Mouse (Mus musculus) limb, embryonic 14.5 days (tissue): ENCODE results near the gene Ddx43. TPM values are rescaled to one million over a fixed set of nuclear protein-coding genes. Genes with fewer than 3 reads are reported as not detected.

ENCODE experiments used
- ATAC-seq: fragments of 200-750 bp; cut with Nextera tagmentation; 2 replicates; pipeline ENCODE4 v1.8.0; 2017; ENCODE audit warnings: low read depth, moderate number of reproducible peaks, moderate TSS enrichment; ENCODE audit not compliant: low FRiP score
- DNase-seq: peaks from one replicate; pipeline ENCODE4 v3.0.0-alpha.2; 2015; ENCODE audit warnings: low spot score
- H3K27ac ChIP-seq: fragments of 300-500 bp; sonication (generic); replicated peaks from 2 replicates; pipeline ENCODE4 v1.5.1; 2014; ENCODE audit warnings: low read depth, mild to moderate bottlenecking, low read length, moderate library complexity, mixed read lengths
- H3K27me3 ChIP-seq: fragments of 300-500 bp; sonication (generic); 2 replicates; pipeline ENCODE4 v1.6.1; 2014; ENCODE audit warnings: low read length, mixed read lengths; ENCODE audit not compliant: control insufficient read depth, insufficient read depth
- H3K36me3 ChIP-seq: fragments of 300-500 bp; sonication (generic); 2 replicates; pipeline ENCODE4 v1.6.1; 2014; ENCODE audit warnings: mild to moderate bottlenecking, low read length, moderate library complexity, mixed read lengths; ENCODE audit not compliant: control insufficient read depth, insufficient read depth
- H3K4me1 ChIP-seq: fragments of 300-500 bp; sonication (generic); 2 replicates; pipeline ENCODE4 v1.6.1; 2014; ENCODE audit warnings: antibody characterized with exemption, low read length, mixed read lengths; ENCODE audit not compliant: control insufficient read depth, insufficient read depth
- H3K4me2 ChIP-seq: fragments of 300-500 bp; sonication (generic); replicated peaks from 2 replicates; pipeline ENCODE4 v1.6.1; 2014; ENCODE audit warnings: low read depth, mild to moderate bottlenecking, low read length, moderate library complexity; ENCODE audit not compliant: severe bottlenecking
- H3K4me3 ChIP-seq: fragments of 300-500 bp; sonication (generic); replicated peaks from 2 replicates; pipeline ENCODE4 v1.5.1; 2014; ENCODE audit warnings: low read length
- H3K9ac ChIP-seq: fragments of 300-500 bp; sonication (generic); 2 replicates; pipeline ENCODE4 v1.6.1; 2014; ENCODE audit warnings: mild to moderate bottlenecking, low read depth, low read length, moderate library complexity; ENCODE audit not compliant: severe bottlenecking
- H3K9me3 ChIP-seq: fragments of 300-500 bp; sonication (generic); 2 replicates; pipeline ENCODE4 v1.6.1; 2016; ENCODE audit warnings: low read length; ENCODE audit not compliant: control insufficient read depth
- POLR2A ChIP-seq: fragments of 200-500 bp; IDR thresholded peaks from 2 replicates; pipeline ENCODE4 v1.8.0; 2012; ENCODE audit warnings: inconsistent platforms, mild to moderate bottlenecking, moderate library complexity, borderline replicate concordance; ENCODE audit not compliant: insufficient read depth, insufficient read length; ENCODE audit errors: extremely low read depth
- WGBS: fragments of 180-500 bp; shearing (Covaris S2); extraction: QIAGEN DNeasy Blood & Tissue Kit; methylation state at CpG from one replicate; pipeline ENCODE4 v1.1.7; 2014; 5-methylcytosine and 5-hydroxymethylcytosine counted together
- polyA plus RNA-seq, 2 experiments: library from polyadenylated mRNA; depleted of rRNA in 1 of 2; stranded (reverse) in 1 of 2; unstranded in 1 of 2; fragments of >200 nt; fragmentation: Nextera tagmentation in 1 of 2; extraction: Ambion mirVana in 1 of 2; gene quantifications; 2 replicates each; pipeline versions ENCODE4 v1.2.1 to v1.2.3; 2012 to 2014

Gene Ddx43
- polyA plus RNA-seq, 2 experiments, result 0.26 to 1.0 TPM

GRCm38 (mm10) chr9:78463337-78463736 lies 67.8 kb downstream of the Ddx43 start:
- Histone ChIP-seq H3K4me2 (no peak overlapping the region), H3K4me3 (no peak overlapping the region), H3K27ac (no peak overlapping the region), H3K9me3 (no peaks in the 10 kb centered on the region), H3K27me3 (no peaks in the 10 kb centered on the region), H3K36me3 (peaks cover 73% of the 10 kb centered on the region), H3K4me1 (no peaks in the 10 kb centered on the region), H3K9ac (no peak overlapping the region)
- WGBS, result 85% methylated on average over 4 of the region's 4 CpGs
- ATAC-seq, result no peak
- no peak for TF ChIP-seq POLR2A
- DNase-seq, result no peak

- WGBS, result 91% methylated on average over 3 of the region's 3 CpGs
- Histone ChIP-seq H3K4me3 (no peak overlapping the region), H3K36me3 (peaks cover 79% of the 10 kb centered on the region), H3K9ac (no peak overlapping the region), H3K4me2 (no peak overlapping the region), H3K9me3 (no peaks in the 10 kb centered on the region), H3K27me3 (no peaks in the 10 kb centered on the region), H3K27ac (no peak overlapping the region), H3K4me1 (no peaks in the 10 kb centered on the region)
- ATAC-seq (no peak), DNase-seq (no peak)
- TF ChIP-seq POLR2A, result no peak
Observed at GRCm38 (mm10) chr9:78465725-78466124, 70.1 kb downstream of the Ddx43 start.

Other genes starting within 250 kb of the Ddx43 start
- gene Gsta4, start 213.0 kb upstream of the Ddx43 start, polyA plus RNA-seq (2012; rRNA removed), result 35.2 and 47.5 TPM in 2 replicates
- 68.2 and 76.4 TPM in 2 replicates for gene Gsta4, start 213.0 kb upstream of the Ddx43 start, polyA plus RNA-seq (2014; fragmentation: Nextera tagmentation; extraction: Ambion mirVana)
- gene Gsta1, start 165.1 kb upstream of the Ddx43 start, polyA plus RNA-seq (2012; rRNA removed), result 0.55 TPM in 1 of 2 replicates, not detected in the other
- 0.90 and 3.2 TPM in 2 replicates for gene Gsta1, start 165.1 kb upstream of the Ddx43 start, polyA plus RNA-seq (2014; fragmentation: Nextera tagmentation; extraction: Ambion mirVana)
- gene Gm3776, start 138.6 kb upstream of the Ddx43 start, polyA plus RNA-seq (2012; rRNA removed), result 0.42 and 0.70 TPM in 2 replicates
- 1.5 and 2.6 TPM in 2 replicates for gene Gm3776, start 138.6 kb upstream of the Ddx43 start, polyA plus RNA-seq (2014; fragmentation: Nextera tagmentation; extraction: Ambion mirVana)
- gene Gm10639, start 105.9 kb upstream of the Ddx43 start, polyA plus RNA-seq (2012; rRNA removed), result not detected in 2 replicates
- gene Gm10639, start 105.9 kb upstream of the Ddx43 start, polyA plus RNA-seq (2014; fragmentation: Nextera tagmentation; extraction: Ambion mirVana), result not detected in 2 replicates
- gene Omt2a, start 81.0 kb upstream of the Ddx43 start, polyA plus RNA-seq (2012; rRNA removed), result not detected in 2 replicates
- gene Omt2a, start 81.0 kb upstream of the Ddx43 start, polyA plus RNA-seq (2014; fragmentation: Nextera tagmentation; extraction: Ambion mirVana), result not detected in 2 replicates
- not detected in 2 replicates for gene Omt2b, start 68.2 kb upstream of the Ddx43 start, polyA plus RNA-seq (2012; rRNA removed)
- not detected in 2 replicates for gene Omt2b, start 68.2 kb upstream of the Ddx43 start, polyA plus RNA-seq (2014; fragmentation: Nextera tagmentation; extraction: Ambion mirVana)
- 1.2 and 3.0 TPM in 2 replicates for gene Gsta2, start 40.0 kb upstream of the Ddx43 start, polyA plus RNA-seq (2012; rRNA removed)
- 4.6 and 7.8 TPM in 2 replicates for gene Gsta2, start 40.0 kb upstream of the Ddx43 start, polyA plus RNA-seq (2014; fragmentation: Nextera tagmentation; extraction: Ambion mirVana)
- 0.67 and 0.92 TPM in 2 replicates for gene Dppa5a, start 27.6 kb upstream of the Ddx43 start, polyA plus RNA-seq (2012; rRNA removed)
- gene Dppa5a, start 27.6 kb upstream of the Ddx43 start, polyA plus RNA-seq (2014; fragmentation: Nextera tagmentation; extraction: Ambion mirVana), result 0.70 and 0.76 TPM in 2 replicates
- gene Ooep, start 17.1 kb upstream of the Ddx43 start, polyA plus RNA-seq (2012; rRNA removed), result 2.0 and 2.2 TPM in 2 replicates
- 3.6 TPM in 2 replicates for gene Ooep, start 17.1 kb upstream of the Ddx43 start, polyA plus RNA-seq (2014; fragmentation: Nextera tagmentation; extraction: Ambion mirVana)
- gene Cgas, start 47.5 kb downstream of the Ddx43 start, polyA plus RNA-seq (2012; rRNA removed), result 3.9 and 4.3 TPM in 2 replicates
- gene Cgas, start 47.5 kb downstream of the Ddx43 start, polyA plus RNA-seq (2014; fragmentation: Nextera tagmentation; extraction: Ambion mirVana), result 2.4 and 2.8 TPM in 2 replicates
- gene Mto1, start 52.4 kb downstream of the Ddx43 start, polyA plus RNA-seq (2012; rRNA removed), result 19.2 and 20.3 TPM in 2 replicates
- 22.7 and 23.3 TPM in 2 replicates for gene Mto1, start 52.4 kb downstream of the Ddx43 start, polyA plus RNA-seq (2014; fragmentation: Nextera tagmentation; extraction: Ambion mirVana)
- gene Gm17324, start 53.0 kb downstream of the Ddx43 start, polyA plus RNA-seq (2012; rRNA removed), result 0.15 and 0.18 TPM in 2 replicates
- 0.39 and 0.83 TPM in 2 replicates for gene Gm17324, start 53.0 kb downstream of the Ddx43 start, polyA plus RNA-seq (2014; fragmentation: Nextera tagmentation; extraction: Ambion mirVana)
- gene Eef1a1, start 93.4 kb downstream of the Ddx43 start, polyA plus RNA-seq (2012; rRNA removed), result 7,521 and 9,083 TPM in 2 replicates
- 6,070 and 6,314 TPM in 2 replicates for gene Eef1a1, start 93.4 kb downstream of the Ddx43 start, polyA plus RNA-seq (2014; fragmentation: Nextera tagmentation; extraction: Ambion mirVana)
- 12.1 and 13.0 TPM in 2 replicates for gene Slc17a5, start 192.3 kb downstream of the Ddx43 start, polyA plus RNA-seq (2012; rRNA removed)
- 15.1 and 18.0 TPM in 2 replicates for gene Slc17a5, start 192.3 kb downstream of the Ddx43 start, polyA plus RNA-seq (2014; fragmentation: Nextera tagmentation; extraction: Ambion mirVana)
- gene Cd109, start 219.8 kb downstream of the Ddx43 start, polyA plus RNA-seq (2012; rRNA removed), result 9.2 and 9.4 TPM in 2 replicates
- gene Cd109, start 219.8 kb downstream of the Ddx43 start, polyA plus RNA-seq (2014; fragmentation: Nextera tagmentation; extraction: Ambion mirVana), result 15.9 and 18.0 TPM in 2 replicates